Mouse (Mus musculus) olfactory bulb, adult 2 months (tissue): ENCODE results near the gene 4930524J08Rik.

Experiments
- CTCF ChIP-seq: fragments of 200-500 bp; IDR thresholded peaks from 2 replicates; pipeline ENCODE4 v1.5.1; 2012; ENCODE audit warnings: low read depth, mild to moderate bottlenecking, low read length, moderate library complexity; ENCODE audit not compliant: insufficient read depth
- POLR2A ChIP-seq: fragments of 200-500 bp; IDR thresholded peaks from 2 replicates; pipeline ENCODE4 v1.6.1; 2012; ENCODE audit warnings: mild to moderate bottlenecking, low read depth, low read length, moderate library complexity; ENCODE audit not compliant: insufficient read depth

DNA sequence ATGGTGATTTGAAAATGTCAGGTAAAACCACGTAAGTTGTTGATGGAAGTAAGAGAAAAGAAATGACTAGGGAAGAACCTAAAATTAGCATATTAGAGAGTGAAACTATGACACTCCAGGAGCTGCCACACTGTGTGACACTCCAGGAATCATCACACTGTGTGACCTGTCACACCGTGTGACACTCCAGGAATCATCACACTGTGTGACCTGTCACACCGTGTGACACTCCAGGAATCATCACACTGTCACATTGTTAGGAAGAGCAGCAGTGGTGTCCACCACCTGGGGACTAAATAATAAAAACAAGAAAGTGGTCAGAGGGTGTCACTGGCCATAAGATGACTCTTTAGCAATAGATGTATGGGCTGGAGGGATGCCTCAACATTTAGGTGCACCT lies 39.4 kb upstream of the 4930524J08Rik start:
- TF ChIP-seq POLR2A (no peak), CTCF (no peak)
